Mouse (Mus musculus) ES-E14 (cell line): Measurements from ENCODE around the gene Lsg1. TPM values are rescaled to one million over a fixed set of nuclear protein-coding genes. Genes with fewer than 3 reads are reported as not detected.

Source experiments
- DNase-seq: peaks from one replicate; pipeline ENCODE4 v3.0.0-alpha.2; 2013; ENCODE audit warnings: low read depth, low spot score
- H3K27ac ChIP-seq: 2 replicates; pipeline ENCODE4 v1.5.1; 2012; ENCODE audit warnings: low read depth, mild to moderate bottlenecking, low read length, moderate library complexity, mixed read lengths; ENCODE audit not compliant: poor library complexity, insufficient read depth, severe bottlenecking
- H3K36me3 ChIP-seq: 2 replicates; pipeline ENCODE4 v1.6.1; 2012; ENCODE audit warnings: mild to moderate bottlenecking, low read length, moderate library complexity, mixed read lengths; ENCODE audit not compliant: control insufficient read depth, poor library complexity, insufficient read depth, severe bottlenecking
- H3K4me1 ChIP-seq, 2 experiments: fragments of 150-350 bp in 1 of 2; sonication (generic) in 1 of 2; 2 replicates each; pipeline ENCODE4 v1.6.1; 2012; ENCODE audit warnings: low read length in 2 of 2, mild to moderate bottlenecking in 1 of 2, mixed read lengths in 1 of 2; ENCODE audit not compliant: control insufficient read depth in 2 of 2, insufficient read depth in 2 of 2, poor library complexity in 1 of 2
- H3K4me3 ChIP-seq, 2 experiments: fragments of 150-350 bp in 1 of 2; sonication (generic) in 1 of 2; 2 replicates each; pipeline ENCODE4 v1.5.1; 2012; ENCODE audit warnings: low read length in 2 of 2, low read depth in 1 of 2, mild to moderate bottlenecking in 1 of 2, mixed read lengths in 1 of 2; ENCODE audit not compliant: insufficient read depth in 1 of 2, poor library complexity in 1 of 2, severe bottlenecking in 1 of 2
- H3K9ac ChIP-seq: 2 replicates; pipeline ENCODE4 v1.6.1; 2012; ENCODE audit warnings: low read depth, mild to moderate bottlenecking, low read length, mixed read lengths; ENCODE audit not compliant: poor library complexity, insufficient read depth, severe bottlenecking
- H3K9me3 ChIP-seq: fragments of 150-350 bp; sonication (generic); 2 replicates; pipeline ENCODE4 v1.6.1; 2012; ENCODE audit warnings: low read depth, mild to moderate bottlenecking, low read length; ENCODE audit not compliant: control insufficient read depth, insufficient read depth
- CHD2 ChIP-seq: IDR thresholded peaks from 2 replicates; pipeline ENCODE4 v1.6.1; 2014; ENCODE audit warnings: mild to moderate bottlenecking, low read depth, low read length, inconsistent platforms
- HCFC1 ChIP-seq: IDR thresholded peaks from 2 replicates; pipeline ENCODE4 v1.6.1; 2012; ENCODE audit warnings: low read length, inconsistent platforms, borderline replicate concordance; ENCODE audit not compliant: insufficient read depth
- MAFK ChIP-seq: IDR thresholded peaks from 2 replicates; pipeline ENCODE4 v1.6.1; 2014; ENCODE audit warnings: mild to moderate bottlenecking, low read depth, low read length, inconsistent platforms; ENCODE audit not compliant: insufficient read depth
- ZC3H11A ChIP-seq: IDR thresholded peaks from 2 replicates; pipeline ENCODE4 v1.6.1; 2012; ENCODE audit warnings: low read depth, mild to moderate bottlenecking, inconsistent platforms, low read length, borderline replicate concordance
- ZNF384 ChIP-seq: IDR thresholded peaks from 2 replicates; pipeline ENCODE4 v1.6.1; 2012; ENCODE audit warnings: low read depth, low read length, inconsistent platforms
- in situ Hi-C, 2 experiments: fragments of 600-800 bp; cut with MboI; formaldehyde crosslinking; loops; one replicate each; pipeline ENCODE4 v1.15.1; 2025; ENCODE audit warnings: low sequenced_read_pairs in 2 of 2, inconsistent platforms in 1 of 2; ENCODE audit not compliant: unreplicated experiment in 2 of 2
- total RNA-seq: library from RNA; depleted of rRNA; stranded (reverse); fragments of 300-350 nt; gene quantifications from 2 replicates; pipeline ENCODE4 v1.2.3, GENCODE M21; 2012; rRNA removed

The Lsg1 gene
- total RNA-seq = 78.0 and 87.2 TPM in 2 replicates

- peak; percentile 96 for DNase-seq
- peaks cover 0 to 6% of the 10 kb centered on the region in 2 experiments; a peak in 1 of 4 replicates for H3K4me1 ChIP-seq
- H3K4me3 ChIP-seq = peak within 1 kb of the TSS; percentile 67 to 96
- H3K27ac ChIP-seq = peak within 1 kb of the TSS; percentile 63
- 0 out of 2 replicates have a peak, but pooled peaks have one; percentile 50 for TF ChIP-seq CHD2
- peak; percentile 88 for TF ChIP-seq HCFC1
- TF ChIP-seq ZNF384 = no peak
- H3K9ac ChIP-seq = peak within 1 kb of the TSS; percentile 96
- in situ Hi-C loops = loop anchor here in 1 of 2 experiments (25.0 kb wide), 1 partner anchor 775 kb away; no protein-coding TSS in a partner anchor
- H3K36me3 ChIP-seq = peaks cover 25% of the 10 kb centered on the region
- no peaks in the 10 kb centered on the region for H3K9me3 ChIP-seq
These were observed at the start of gene Lsg1 for GRCm38 (mm10) chr16:30587494-30588327. TSS of gene Lsg1 (minus strand) at chr16:30587592.

GRCm38 (mm10) chr16:30633906-30634746, 46.7 kb upstream of the Lsg1 start:
- in situ Hi-C loops = no loop called here

GRCm38 (mm10) chr16:30629509-30629908, 42.1 kb upstream of the Lsg1 start:
- no peak overlapping the region for H3K27ac ChIP-seq
- TF ChIP-seq CHD2 = peak; percentile 67; the same call in 1 of the 2 replicates
- TF ChIP-seq HCFC1 = no peak
- in situ Hi-C loops = no loop called here
- DNase-seq = no peak
- peaks cover 2 to 5% of the 10 kb centered on the region in 2 experiments for H3K4me1 ChIP-seq
- H3K4me3 ChIP-seq = no peak overlapping the region
- no peaks in the 10 kb centered on the region for H3K36me3 ChIP-seq
- no peaks in the 10 kb centered on the region for H3K9me3 ChIP-seq
- H3K9ac ChIP-seq = no peak overlapping the region

More at GRCm38 (mm10) chr16:30633906-30634746, 46.7 kb upstream of the Lsg1 start:
- no peak overlapping the region for H3K4me3 ChIP-seq
- H3K36me3 ChIP-seq = no peaks in the 10 kb centered on the region
- TF ChIP-seq ZNF384 (no peak), CHD2 (no peak)
- H3K9ac ChIP-seq = no peak overlapping the region
- DNase-seq = no peak
- H3K27ac ChIP-seq = no peak overlapping the region
- no peaks in the 10 kb centered on the region for H3K4me1 ChIP-seq
- no peaks in the 10 kb centered on the region for H3K9me3 ChIP-seq

- H3K4me1 ChIP-seq = peaks cover 2 to 5% of the 10 kb centered on the region in 2 experiments
- no peak for DNase-seq
- H3K27ac ChIP-seq = no peak overlapping the region
- in situ Hi-C loops = no loop called here
- TF ChIP-seq HCFC1 (no peak), MAFK (no peak), ZNF384 (no peak), CHD2 (no peak), ZC3H11A (no peak)
- no peak overlapping the region for H3K9ac ChIP-seq
- H3K36me3 ChIP-seq = no peaks in the 10 kb centered on the region
- H3K4me3 ChIP-seq = no peak overlapping the region
- H3K9me3 ChIP-seq = no peaks in the 10 kb centered on the region
These were observed 41.0 kb upstream of the Lsg1 start for GRCm38 (mm10) chr16:30628401-30628800.
